Mouse (Mus musculus) embryonic facial prominence, embryonic 11.5 days (tissue): ENCODE data around the gene Lrrc20. TPM values are rescaled to one million over a fixed set of nuclear protein-coding genes. Genes with fewer than 3 reads are reported as not detected.
"Not testable (repeated sequence)": the region's sequence is repeated elsewhere in the genome, so short reads cannot be mapped to it uniquely, and the experiment has no call there.

ENCODE experiments used
- ATAC-seq: fragments of 200-750 bp; cut with Nextera tagmentation; replicated peaks from 2 replicates; pipeline ENCODE4 v1.8.0; 2017; ENCODE audit warnings: low read depth; ENCODE audit not compliant: insufficient number of reproducible peaks, low FRiP score, low TSS enrichment
- DNase-seq: peaks from one replicate; pipeline ENCODE4 v3.0.0-alpha.2; 2015; ENCODE audit warnings: low spot score
- H3K27ac ChIP-seq: fragments of 300-500 bp; sonication (generic); replicated peaks from 2 replicates; pipeline ENCODE4 v1.5.1; 2014; ENCODE audit warnings: mild to moderate bottlenecking, low read depth, low read length, control low read depth
- H3K27me3 ChIP-seq: fragments of 300-500 bp; sonication (generic); 2 replicates; pipeline ENCODE4 v1.6.1; 2014; ENCODE audit warnings: mild to moderate bottlenecking, low read length, moderate library complexity, mixed read lengths; ENCODE audit not compliant: control insufficient read depth, insufficient read depth
- H3K36me3 ChIP-seq: fragments of 300-500 bp; sonication (generic); replicated peaks from 2 replicates; pipeline ENCODE4 v1.6.1; 2014; ENCODE audit warnings: low read depth, mild to moderate bottlenecking, low read length, moderate library complexity, mixed read lengths; ENCODE audit not compliant: control insufficient read depth, insufficient read depth
- H3K4me1 ChIP-seq: fragments of 300-500 bp; sonication (generic); 2 replicates; pipeline ENCODE4 v1.6.1; 2014; ENCODE audit warnings: low read length, mixed read lengths; ENCODE audit not compliant: control insufficient read depth, insufficient read depth
- H3K4me2 ChIP-seq: fragments of 300-500 bp; sonication (generic); 2 replicates; pipeline ENCODE4 v1.6.1; 2014; ENCODE audit warnings: low read depth, mild to moderate bottlenecking, control low read depth, low read length, moderate library complexity
- H3K4me3 ChIP-seq: fragments of 300-500 bp; sonication (generic); 2 replicates; pipeline ENCODE4 v1.5.1; 2014; ENCODE audit warnings: low read depth, low read length, control low read depth
- H3K9ac ChIP-seq: fragments of 300-500 bp; sonication (generic); replicated peaks from 2 replicates; pipeline ENCODE4 v1.6.1; 2014; ENCODE audit warnings: mild to moderate bottlenecking, control low read depth, low read length
- H3K9me3 ChIP-seq: fragments of 300-500 bp; sonication (generic); replicated peaks from 2 replicates; pipeline ENCODE4 v1.6.1; 2016; ENCODE audit warnings: mild to moderate bottlenecking, low read length, inconsistent platforms, mixed read lengths; ENCODE audit not compliant: control insufficient read depth
- WGBS: fragments of 180-500 bp; shearing (Covaris S2); extraction: QIAGEN DNeasy Blood & Tissue Kit; methylation state at CpG from one replicate; pipeline ENCODE4 v1.1.7; 2014; 5-methylcytosine and 5-hydroxymethylcytosine counted together
- polyA plus RNA-seq: library from polyadenylated mRNA; unstranded; fragments of >200 nt; fragmentation: Nextera tagmentation; extraction: Ambion mirVana; gene quantifications from 2 replicates; pipeline ENCODE4 v1.2.1, GENCODE M21; 2014

Gene Lrrc20
- polyA plus RNA-seq, 1 experiment from 2014 or later = 11.1 TPM

DNA sequence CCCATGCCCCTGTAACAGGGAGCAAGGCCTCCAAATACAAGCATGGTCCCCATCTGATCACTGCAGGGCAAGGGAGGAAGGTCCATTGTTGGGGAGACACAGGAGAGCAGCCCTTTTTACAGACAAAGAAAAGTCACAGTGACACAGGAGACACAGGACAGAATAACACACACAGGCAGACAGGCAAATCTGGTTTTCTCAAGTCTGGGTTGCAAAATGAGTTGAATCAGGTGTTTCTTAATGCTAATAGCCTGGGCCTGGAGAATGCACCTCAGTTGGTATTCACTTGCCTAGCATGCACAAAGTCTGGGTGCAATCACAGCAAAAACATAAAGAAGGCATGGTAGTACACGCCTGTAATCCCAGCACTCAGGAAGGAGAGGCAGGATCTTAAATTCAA, 31.7 kb upstream of the Lrrc20 start:
- H3K4me3 ChIP-seq = no peak overlapping the region
- no peaks in the 10 kb centered on the region for H3K36me3 ChIP-seq
- H3K4me2 ChIP-seq = no peak overlapping the region
- 0 out of 2 replicates have a peak, but pooled peaks cover 3% of the 10 kb centered on the region for H3K4me1 ChIP-seq
- ATAC-seq (no peak), DNase-seq (no peak)
- no peaks in the 10 kb centered on the region for H3K9me3 ChIP-seq
- H3K9ac ChIP-seq = no peak overlapping the region
- no peaks in the 10 kb centered on the region for H3K27me3 ChIP-seq
- no peak overlapping the region for H3K27ac ChIP-seq
- 65% methylated on average over 1 of the region's 1 CpGs for WGBS

DNA sequence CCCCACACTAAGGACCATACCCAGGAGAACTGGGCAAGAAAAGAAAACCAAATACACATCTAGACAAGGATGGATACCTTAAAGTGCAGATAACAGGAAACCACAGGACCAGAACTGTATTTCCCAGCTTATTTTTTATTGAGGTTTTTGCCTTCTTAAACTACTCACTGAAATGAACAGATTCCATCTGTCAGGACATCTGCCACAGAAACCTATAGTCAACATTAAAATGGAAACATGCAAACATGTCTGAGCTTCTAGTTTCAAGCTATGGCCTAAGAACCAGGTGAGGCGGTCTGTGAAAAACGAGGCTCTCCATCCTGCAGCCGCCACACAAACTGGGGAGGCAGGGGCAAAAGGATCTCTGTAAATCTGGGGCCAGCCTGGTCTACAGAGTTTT, 30.6 kb upstream of the Lrrc20 start:
- Histone ChIP-seq H3K4me1 (0 out of 2 replicates have a peak, but pooled peaks cover 3% of the 10 kb centered on the region), H3K27me3 (no peaks in the 10 kb centered on the region)

GRCm38 (mm10) chr10:61447581-61448353, 27.8 kb upstream of the Lrrc20 start:
- DNase-seq (no peak), ATAC-seq (no peak)
- Histone ChIP-seq H3K4me2 (no peak overlapping the region), H3K4me1 (0 out of 2 replicates have a peak, but pooled peaks cover 3% of the 10 kb centered on the region), H3K27me3 (no peaks in the 10 kb centered on the region), H3K36me3 (no peaks in the 10 kb centered on the region), H3K27ac (no peak overlapping the region), H3K9ac (no peak overlapping the region), H3K9me3 (no peaks in the 10 kb centered on the region), H3K4me3 (no peak overlapping the region)
- WGBS = 84% methylated on average over 10 of the region's 10 CpGs

More for the DNA sequence above, 30.6 kb upstream of the Lrrc20 start:
- ATAC-seq = no peak
- H3K4me2 ChIP-seq = no peak overlapping the region
- H3K9me3 ChIP-seq = no peaks in the 10 kb centered on the region
- WGBS = 86% methylated on average over 3 of the region's 3 CpGs
- H3K4me3 ChIP-seq = no peak overlapping the region
- H3K36me3 ChIP-seq = no peaks in the 10 kb centered on the region
- H3K9ac ChIP-seq = no peak overlapping the region
- DNase-seq = no peak
- no peak overlapping the region for H3K27ac ChIP-seq

GRCm38 (mm10) chr10:61448834-61449233, 26.8 kb upstream of the Lrrc20 start:
- H3K4me3 ChIP-seq = no peak overlapping the region
- H3K4me1 ChIP-seq = no peaks in the 10 kb centered on the region
- DNase-seq (no peak), ATAC-seq (no peak)
- 73% methylated on average over 3 of the region's 3 CpGs for WGBS
- H3K4me2 ChIP-seq = no peak overlapping the region
- H3K9ac ChIP-seq = no peak overlapping the region
- H3K27me3 ChIP-seq = no peaks in the 10 kb centered on the region
- no peak overlapping the region for H3K27ac ChIP-seq
- H3K9me3 ChIP-seq = no peaks in the 10 kb centered on the region
- H3K36me3 ChIP-seq = no peaks in the 10 kb centered on the region

GRCm38 (mm10) chr10:61451463-61451930, 24.1 kb upstream of the Lrrc20 start:
- peak; percentile 32 for DNase-seq
- no peak overlapping the region for H3K27ac ChIP-seq
- whole genome bisulfite sequencing = 5% methylated on average over 8 of the region's 8 CpGs

GRCm38 (mm10) chr10:61451931-61452617, 23.5 kb upstream of the Lrrc20 start:
- H3K27me3 ChIP-seq = no peaks in the 10 kb centered on the region
- H3K4me2 ChIP-seq = peak overlapping the region; percentile 69
- ATAC-seq = peak; percentile 50
- H3K27ac ChIP-seq = peak overlapping the region; percentile 41
- no peaks in the 10 kb centered on the region for H3K9me3 ChIP-seq
- H3K4me3 ChIP-seq = peak overlapping the region; percentile 99
- H3K4me1 ChIP-seq = no peaks in the 10 kb centered on the region
- DNase-seq = peak; percentile 42
- H3K9ac ChIP-seq = peak overlapping the region; percentile 94
- H3K36me3 ChIP-seq = no peaks in the 10 kb centered on the region
- WGBS = under 1% methylated on average over 45 of the region's 62 CpGs

More at GRCm38 (mm10) chr10:61451463-61451930, 24.1 kb upstream of the Lrrc20 start:
- H3K4me1 ChIP-seq = no peaks in the 10 kb centered on the region
- no peaks in the 10 kb centered on the region for H3K36me3 ChIP-seq
- H3K4me2 ChIP-seq = peak overlapping the region; percentile 69
- no peaks in the 10 kb centered on the region for H3K9me3 ChIP-seq
- H3K27me3 ChIP-seq = no peaks in the 10 kb centered on the region
- ATAC-seq = no peak
- H3K4me3 ChIP-seq = peak overlapping the region; percentile 99
- H3K9ac ChIP-seq = peak overlapping the region; percentile 94

DNA sequence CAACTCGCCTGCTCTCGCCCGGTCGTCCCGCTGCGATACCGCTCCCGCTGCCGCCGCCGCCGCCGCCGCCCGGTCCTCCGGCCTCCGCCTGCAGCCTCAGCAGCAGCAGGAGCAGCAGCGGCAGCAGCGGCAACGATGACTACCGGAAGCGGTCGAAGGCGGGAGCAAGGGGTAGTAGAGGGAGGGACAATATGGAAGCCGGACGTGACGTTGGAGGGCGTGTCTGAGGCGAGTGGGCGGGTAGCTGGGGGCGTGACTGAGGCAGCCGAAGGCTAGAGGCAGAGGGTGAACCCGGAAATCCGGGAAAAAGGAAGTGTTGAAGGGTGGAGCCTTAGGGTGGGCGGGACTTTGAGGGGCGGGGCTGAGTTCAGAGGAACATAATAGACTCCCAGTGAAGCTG, 23.0 kb upstream of the Lrrc20 start, which contains the start of gene Eif4ebp2:
Eif4ebp2 (minus strand) TSS at position 17 of the 400 bp plus-strand sequence.
- Histone ChIP-seq H3K4me3 (peak within 1 kb of the TSS; percentile 99), H3K4me1 (no peaks in the 10 kb centered on the region), H3K4me2 (peak within 1 kb of the TSS; percentile 69), H3K9me3 (no peaks in the 10 kb centered on the region), H3K9ac (peak within 1 kb of the TSS; percentile 94), H3K27ac (peak within 1 kb of the TSS; percentile 41), H3K27me3 (no peaks in the 10 kb centered on the region), H3K36me3 (no peaks in the 10 kb centered on the region)
- ATAC-seq = peak; percentile 96
- WGBS = under 1% methylated on average over 36 of the region's 36 CpGs
- peak; percentile 99 for DNase-seq

GRCm38 (mm10) chr10:61453171-61453570, 22.4 kb upstream of the Lrrc20 start:
- ATAC-seq, H3K9ac ChIP-seq, H3K36me3 ChIP-seq, H3K27ac ChIP-seq, H3K27me3 ChIP-seq, DNase-seq, H3K4me2 ChIP-seq, H3K4me1 ChIP-seq, H3K4me3 ChIP-seq, H3K9me3 ChIP-seq: not testable (repeated sequence)
- WGBS = 77% methylated on average over 3 of the region's 3 CpGs
